14 mouse cellular contexts compared by ENCODE assay signal in genomic region chr16:72699238-72700006, GRCm38 (mm10).
DNase-seq lines count a peak whose midpoint lies in the region; ATAC-seq lines count a peak whose summit lies in the region.
"Had no signal": no experiment of that assay in that cellular context is flagged by ENCODE, and none has a peak within 500 bp of the region (broad histone marks: within the 10 kb centered on the region; RNA-seq: fewer than 3 reads in every experiment).

No protein-coding gene starts in this region.

- intact Hi-C loops in left cerebral cortex, postnatal 25 days (cut with DNase I): no loop called here
- intact Hi-C loops in left cerebral cortex, postnatal 36 days (cut with DNase I): no loop called here

- WGBS in forebrain, embryonic 10.5 days: 22% methylated on average over 12 of the region's 12 CpGs
- 29% methylated on average over 12 of the region's 12 CpGs for WGBS in hindbrain, embryonic 16.5 days
- 28% methylated on average over 12 of the region's 12 CpGs for WGBS in neural tube, embryonic 14.5 days
- WGBS in kidney, embryonic 14.5 days: 62% methylated on average over 12 of the region's 12 CpGs

- H3K4me1 ChIP-seq in forebrain, embryonic 10.5 days: peaks cover 47% of the 10 kb centered on the region
- peaks cover 3% of the 10 kb centered on the region; the same call in 1 of the 2 replicates for H3K4me1 ChIP-seq in hindbrain, embryonic 16.5 days (ENCODE audit: control insufficient read depth, insufficient read depth, low read depth, low read length)
- peaks cover 22% of the 10 kb centered on the region; the same call in 1 of the 2 replicates for H3K4me1 ChIP-seq in neural tube, embryonic 14.5 days (ENCODE audit: control insufficient read depth, insufficient read depth, low read length)
- 0 out of 2 replicates have a peak, but pooled peaks cover 9% of the 10 kb centered on the region for H3K4me1 ChIP-seq in kidney, embryonic 14.5 days (ENCODE audit: control insufficient read depth, insufficient read depth, low read length)

- H3K9me3 ChIP-seq in forebrain, embryonic 10.5 days: no peaks in the 10 kb centered on the region
- H3K9me3 ChIP-seq in hindbrain, embryonic 16.5 days (ENCODE audit: control insufficient read depth, low read length): no peaks in the 10 kb centered on the region
- no peaks in the 10 kb centered on the region for H3K9me3 ChIP-seq in neural tube, embryonic 14.5 days (ENCODE audit: control insufficient read depth, low read length)
- H3K9me3 ChIP-seq in kidney, embryonic 14.5 days (ENCODE audit: control insufficient read depth, low read length): no peaks in the 10 kb centered on the region

- peaks cover 87% of the 10 kb centered on the region for H3K27me3 ChIP-seq in forebrain, embryonic 10.5 days (ENCODE audit: poor library complexity, severe bottlenecking)
- no peaks in the 10 kb centered on the region for H3K27me3 ChIP-seq in hindbrain, embryonic 16.5 days (replicated peaks; ENCODE audit: control insufficient read depth, insufficient read depth, low read length)
- H3K27me3 ChIP-seq in neural tube, embryonic 14.5 days (ENCODE audit: control insufficient read depth, insufficient read depth, low read length): no peaks in the 10 kb centered on the region
- no peaks in the 10 kb centered on the region for H3K27me3 ChIP-seq in kidney, embryonic 14.5 days (ENCODE audit: control insufficient read depth, insufficient read depth, low read length)

- no peaks in the 10 kb centered on the region for H3K36me3 ChIP-seq in forebrain, embryonic 10.5 days (replicated peaks)
- no peaks in the 10 kb centered on the region for H3K36me3 ChIP-seq in hindbrain, embryonic 16.5 days (ENCODE audit: control insufficient read depth, insufficient read depth, low read length)
- H3K36me3 ChIP-seq in neural tube, embryonic 14.5 days (ENCODE audit: control insufficient read depth, insufficient read depth, low read length): no peaks in the 10 kb centered on the region
- H3K36me3 ChIP-seq in kidney, embryonic 14.5 days (ENCODE audit: control insufficient read depth, insufficient read depth, low read length): no peaks in the 10 kb centered on the region

- peak; percentile 78 for ATAC-seq in hindbrain, embryonic 16.5 days
- ATAC-seq in neural tube, embryonic 14.5 days (ENCODE audit: low read depth): peak; percentile 88
- ATAC-seq in kidney, embryonic 14.5 days (ENCODE audit: low FRiP score, low TSS enrichment): no peak

- peak; percentile 24 to 52 for DNase-seq in left cerebral cortex, postnatal 25 days (ENCODE audit: low spot score in 2 of 2)
- no peak for DNase-seq in left cerebral cortex, postnatal 36 days (ENCODE audit: low spot score in 2 of 2)
- DNase-seq in forebrain, embryonic 10.5 days (ENCODE audit: extremely low spot score, low spot score): peak; percentile 49
- DNase-seq in thymus, postnatal 10 days (ENCODE audit: low spot score in 2 of 2): no peak
- DNase-seq in adrenal gland, adult 18-20 months (ENCODE audit: low spot score in 2 of 2): no peak
- DNase-seq: adrenal gland, adult 8-10 months; cerebellum, adult 18-20 months; kidney, adult 11 months; lung, adult 2 months had no signal

- no peak overlapping the region; the same call in 1 of the 2 replicates for H3K4me2 ChIP-seq in hindbrain, embryonic 16.5 days (ENCODE audit: low read length)
- peak overlapping the region; percentile 23; the same call in 1 of the 2 replicates for H3K4me2 ChIP-seq in neural tube, embryonic 14.5 days (ENCODE audit: low read depth, low read length)
- no peak overlapping the region for H3K4me2 ChIP-seq in kidney, embryonic 14.5 days (replicated peaks; ENCODE audit: low read depth, low read length)
- H3K4me2 ChIP-seq: heart, embryonic 11.5 days had no signal

- H3K9ac ChIP-seq in hindbrain, embryonic 16.5 days (ENCODE audit: low read depth, low read length): no peak overlapping the region
- no peak overlapping the region for H3K9ac ChIP-seq in neural tube, embryonic 14.5 days (replicated peaks; ENCODE audit: low read depth, low read length)
- no peak overlapping the region for H3K9ac ChIP-seq in kidney, embryonic 14.5 days (ENCODE audit: low read depth, low read length)

- H3K4me3 ChIP-seq in forebrain, embryonic 10.5 days: no peak overlapping the region
- H3K4me3 ChIP-seq in hindbrain, embryonic 16.5 days (ENCODE audit: low read length): no peak overlapping the region
- no peak overlapping the region for H3K4me3 ChIP-seq in neural tube, embryonic 14.5 days (ENCODE audit: low read depth, low read length)
- H3K4me3 ChIP-seq in kidney, embryonic 14.5 days (ENCODE audit: low read length): no peak overlapping the region
- H3K4me3 ChIP-seq: erythroblast, embryonic 14.5 days had no signal

- H3K27ac ChIP-seq in forebrain, embryonic 10.5 days: no peak overlapping the region
- H3K27ac ChIP-seq in hindbrain, embryonic 16.5 days (ENCODE audit: low read depth, low read length): no peak overlapping the region
- H3K27ac ChIP-seq in neural tube, embryonic 14.5 days (ENCODE audit: low read depth, low read length): 0 out of 2 replicates have a peak overlapping the region, but pooled peaks have one; percentile 44
- no peak overlapping the region for H3K27ac ChIP-seq in kidney, embryonic 14.5 days (ENCODE audit: low read depth, low read length)

Comparison
In these comparisons a context has a peak if more than half of its experiments do, and no peak if none do; other contexts are left out.
1. DNase-seq: peak in left cerebral cortex, postnatal 25 days (2 of 2) and forebrain, embryonic 10.5 days (single experiment); none in left cerebral cortex, postnatal 36 days (0 of 2), thymus, postnatal 10 days (0 of 2) and adrenal gland, adult 18-20 months (0 of 2).